Mouse (Mus musculus) hindbrain, embryonic 16.5 days (tissue): ENCODE results near the gene D430041D05Rik. TPM values are rescaled to one million over a fixed set of nuclear protein-coding genes. Genes with fewer than 3 reads are reported as not detected.

Experiments used
- ATAC-seq: fragments of 200-750 bp; cut with Nextera tagmentation; 2 replicates; pipeline ENCODE4 v1.8.0; 2017; ENCODE audit warnings: moderate TSS enrichment, moderate library complexity
- H3K27ac ChIP-seq: fragments of 300-500 bp; sonication (generic); 2 replicates; pipeline ENCODE4 v1.5.1; 2014; ENCODE audit warnings: low read depth, mild to moderate bottlenecking, control low read depth, low read length, moderate library complexity
- H3K27me3 ChIP-seq: fragments of 300-500 bp; sonication (generic); replicated peaks from 2 replicates; pipeline ENCODE4 v1.6.1; 2014; ENCODE audit warnings: low read length; ENCODE audit not compliant: control insufficient read depth, insufficient read depth
- H3K36me3 ChIP-seq: fragments of 300-500 bp; sonication (generic); 2 replicates; pipeline ENCODE4 v1.6.1; 2014; ENCODE audit warnings: mild to moderate bottlenecking, low read length, moderate library complexity, mixed read lengths; ENCODE audit not compliant: control insufficient read depth, insufficient read depth
- H3K4me1 ChIP-seq: fragments of 300-500 bp; sonication (generic); 2 replicates; pipeline ENCODE4 v1.6.1; 2014; ENCODE audit warnings: low read depth, low read length; ENCODE audit not compliant: control insufficient read depth, insufficient read depth
- H3K4me2 ChIP-seq: fragments of 300-500 bp; sonication (generic); 2 replicates; pipeline ENCODE4 v1.6.1; 2014; ENCODE audit warnings: mild to moderate bottlenecking, low read length, control low read depth, moderate library complexity
- H3K4me3 ChIP-seq: fragments of 300-500 bp; sonication (generic); 2 replicates; pipeline ENCODE4 v1.5.1; 2014; ENCODE audit warnings: mild to moderate bottlenecking, low read length, control low read depth, moderate library complexity
- H3K9ac ChIP-seq: fragments of 300-500 bp; sonication (generic); 2 replicates; pipeline ENCODE4 v1.6.1; 2014; ENCODE audit warnings: low read depth, mild to moderate bottlenecking, control low read depth, low read length, moderate library complexity
- H3K9me3 ChIP-seq: fragments of 300-500 bp; sonication (generic); 2 replicates; pipeline ENCODE4 v1.6.1; 2014; ENCODE audit warnings: mild to moderate bottlenecking, low read length, moderate library complexity; ENCODE audit not compliant: control insufficient read depth
- WGBS: fragments of 180-500 bp; shearing (Covaris S2); extraction: QIAGEN DNeasy Blood & Tissue Kit; methylation state at CpG from one replicate; pipeline ENCODE4 v1.1.7; 2014; 5-methylcytosine and 5-hydroxymethylcytosine counted together
- polyA plus RNA-seq: library from polyadenylated mRNA; unstranded; fragments of >200 nt; fragmentation: Nextera tagmentation; extraction: Ambion mirVana; gene quantifications from 2 replicates; pipeline ENCODE4 v1.2.1, GENCODE M21; 2015

D430041D05Rik gene
- polyA plus RNA-seq, 1 experiment from 2014 or later = 8.9 TPM

- 81% methylated on average over 7 of the region's 7 CpGs for WGBS
- Histone ChIP-seq H3K36me3 (0 out of 2 replicates have a peak, but pooled peaks cover 5% of the 10 kb centered on the region), H3K4me3 (no peak overlapping the region), H3K9me3 (no peaks in the 10 kb centered on the region), H3K4me2 (no peak overlapping the region), H3K4me1 (no peaks in the 10 kb centered on the region; the same call in 1 of the 2 replicates), H3K27me3 (no peaks in the 10 kb centered on the region), H3K27ac (no peak overlapping the region), H3K9ac (no peak overlapping the region)
- ATAC-seq = no peak
Measured at GRCm38 (mm10) chr2:104163418-104163817, 247.4 kb downstream of the D430041D05Rik start.

- Histone ChIP-seq H3K27me3 (no peaks in the 10 kb centered on the region), H3K9ac (no peak overlapping the region), H3K4me2 (no peak overlapping the region), H3K9me3 (no peaks in the 10 kb centered on the region), H3K4me1 (no peaks in the 10 kb centered on the region), H3K27ac (no peak overlapping the region), H3K4me3 (no peak overlapping the region), H3K36me3 (peaks cover 4% of the 10 kb centered on the region)
- ATAC-seq = no peak
- 77% methylated on average over 4 of the region's 4 CpGs for WGBS
Measured at GRCm38 (mm10) chr2:104157831-104158230, 253.0 kb downstream of the D430041D05Rik start.

GRCm38 (mm10) chr2:104153876-104154275 lies 256.9 kb downstream of the D430041D05Rik start:
- H3K4me2 ChIP-seq = no peak overlapping the region
- H3K9me3 ChIP-seq = no peaks in the 10 kb centered on the region
- peaks cover 19% of the 10 kb centered on the region for H3K36me3 ChIP-seq
- H3K4me1 ChIP-seq = no peaks in the 10 kb centered on the region
- no peak for ATAC-seq
- WGBS = 82% methylated on average over 3 of the region's 3 CpGs
- H3K27me3 ChIP-seq = no peaks in the 10 kb centered on the region
- no peak overlapping the region for H3K4me3 ChIP-seq
- H3K27ac ChIP-seq = no peak overlapping the region
- H3K9ac ChIP-seq = no peak overlapping the region

GRCm38 (mm10) chr2:104153345-104153744 lies 257.5 kb downstream of the D430041D05Rik start:
- H3K4me2 ChIP-seq = no peak overlapping the region
- H3K36me3 ChIP-seq = peaks cover 19% of the 10 kb centered on the region
- H3K27me3 ChIP-seq = no peaks in the 10 kb centered on the region
- H3K27ac ChIP-seq = no peak overlapping the region
- H3K4me1 ChIP-seq = no peaks in the 10 kb centered on the region
- ATAC-seq = peak; percentile 37; the same call in 1 of the 2 replicates
- no peaks in the 10 kb centered on the region for H3K9me3 ChIP-seq
- H3K4me3 ChIP-seq = no peak overlapping the region
- no peak overlapping the region for H3K9ac ChIP-seq
- WGBS = 78% methylated on average over 4 of the region's 4 CpGs

- 89% methylated on average over 6 of the region's 6 CpGs for WGBS
Measured at GRCm38 (mm10) chr2:104150608-104151397, 260.0 kb downstream of the D430041D05Rik start.

GRCm38 (mm10) chr2:104147910-104148561 lies 262.8 kb downstream of the D430041D05Rik start:
- WGBS = 71% methylated on average over 4 of the region's 4 CpGs
- no peak overlapping the region for H3K9ac ChIP-seq
- no peak overlapping the region for H3K4me3 ChIP-seq
- no peak overlapping the region for H3K27ac ChIP-seq
- ATAC-seq = no peak
- H3K27me3 ChIP-seq = no peaks in the 10 kb centered on the region
- no peaks in the 10 kb centered on the region for H3K4me1 ChIP-seq
- H3K36me3 ChIP-seq = peaks cover 16% of the 10 kb centered on the region
- no peak overlapping the region for H3K4me2 ChIP-seq
- no peaks in the 10 kb centered on the region for H3K9me3 ChIP-seq

More at GRCm38 (mm10) chr2:104150608-104151397, 260.0 kb downstream of the D430041D05Rik start:
- H3K27me3 ChIP-seq = no peaks in the 10 kb centered on the region
- H3K4me2 ChIP-seq = no peak overlapping the region
- no peaks in the 10 kb centered on the region for H3K4me1 ChIP-seq
- H3K9ac ChIP-seq = no peak overlapping the region
- peaks cover 16% of the 10 kb centered on the region for H3K36me3 ChIP-seq
- H3K27ac ChIP-seq = no peak overlapping the region
- no peak overlapping the region for H3K4me3 ChIP-seq
- H3K9me3 ChIP-seq = no peaks in the 10 kb centered on the region
- ATAC-seq = no peak

GRCm38 (mm10) chr2:104145983-104146382 lies 264.8 kb downstream of the D430041D05Rik start:
- Histone ChIP-seq H3K4me1 (no peaks in the 10 kb centered on the region), H3K4me2 (no peak overlapping the region), H3K9ac (no peak overlapping the region), H3K9me3 (no peaks in the 10 kb centered on the region), H3K27ac (no peak overlapping the region), H3K27me3 (no peaks in the 10 kb centered on the region), H3K36me3 (peaks cover 3% of the 10 kb centered on the region; the same call in 1 of the 2 replicates), H3K4me3 (no peak overlapping the region)
- WGBS = 74% methylated on average over 1 of the region's 1 CpGs
- ATAC-seq = no peak

- no peaks in the 10 kb centered on the region for H3K4me1 ChIP-seq
- no peak overlapping the region for H3K4me3 ChIP-seq
- no peaks in the 10 kb centered on the region for H3K9me3 ChIP-seq
- H3K27ac ChIP-seq = no peak overlapping the region
- H3K27me3 ChIP-seq = no peaks in the 10 kb centered on the region
- no peaks in the 10 kb centered on the region for H3K36me3 ChIP-seq
- H3K4me2 ChIP-seq = no peak overlapping the region
- no peak for ATAC-seq
- 84% methylated on average over 12 of the region's 12 CpGs for WGBS
- H3K9ac ChIP-seq = no peak overlapping the region
Measured at GRCm38 (mm10) chr2:104144004-104144403, 266.8 kb downstream of the D430041D05Rik start.

- H3K27ac ChIP-seq = no peak overlapping the region
- no peaks in the 10 kb centered on the region for H3K4me1 ChIP-seq
- 94% methylated on average over 8 of the region's 8 CpGs for WGBS
- H3K4me2 ChIP-seq = no peak overlapping the region
- H3K4me3 ChIP-seq = no peak overlapping the region
- no peak overlapping the region for H3K9ac ChIP-seq
- no peaks in the 10 kb centered on the region for H3K27me3 ChIP-seq
- ATAC-seq = no peak
- no peaks in the 10 kb centered on the region for H3K9me3 ChIP-seq
- H3K36me3 ChIP-seq = no peaks in the 10 kb centered on the region
Measured at GRCm38 (mm10) chr2:104142140-104142539, 268.7 kb downstream of the D430041D05Rik start.
